Mouse (Mus musculus) heart, embryonic 11.5 days (tissue): ENCODE measurements around the gene Aldh1a2. TPM values are rescaled to one million over a fixed set of nuclear protein-coding genes. Genes with fewer than 3 reads are reported as not detected.

Experiments
- ATAC-seq: fragments of 200-750 bp; cut with Nextera tagmentation; replicated peaks from 2 replicates; pipeline ENCODE4 v1.8.0; 2017; ENCODE audit warnings: moderate library complexity; ENCODE audit not compliant: insufficient number of reproducible peaks, low FRiP score, low TSS enrichment
- H3K27ac ChIP-seq: fragments of 300-500 bp; sonication (generic); 2 replicates; pipeline ENCODE4 v1.5.1; 2014; ENCODE audit warnings: mild to moderate bottlenecking, low read depth, low read length
- H3K27me3 ChIP-seq: fragments of 300-500 bp; sonication (generic); 2 replicates; pipeline ENCODE4 v1.6.1; 2014; ENCODE audit warnings: mild to moderate bottlenecking, low read length, mixed read lengths; ENCODE audit not compliant: control insufficient read depth, insufficient read depth
- H3K36me3 ChIP-seq: fragments of 300-500 bp; sonication (generic); 2 replicates; pipeline ENCODE4 v1.6.1; 2014; ENCODE audit warnings: mild to moderate bottlenecking, low read length, moderate library complexity, mixed read lengths; ENCODE audit not compliant: control insufficient read depth, insufficient read depth
- H3K4me1 ChIP-seq: fragments of 300-500 bp; sonication (generic); 2 replicates; pipeline ENCODE4 v1.6.1; 2014; ENCODE audit warnings: low read length; ENCODE audit not compliant: control insufficient read depth, insufficient read depth
- H3K4me2 ChIP-seq: fragments of 300-500 bp; sonication (generic); 2 replicates; pipeline ENCODE4 v1.6.1; 2014; ENCODE audit warnings: mild to moderate bottlenecking, moderate library complexity
- H3K4me3 ChIP-seq: fragments of 300-500 bp; sonication (generic); 2 replicates; pipeline ENCODE4 v1.5.1; 2014; ENCODE audit warnings: low read depth, low read length
- H3K9ac ChIP-seq: fragments of 300-500 bp; sonication (generic); 2 replicates; pipeline ENCODE4 v1.6.1; 2014; ENCODE audit warnings: mild to moderate bottlenecking, low read depth, low read length, moderate library complexity
- H3K9me3 ChIP-seq: fragments of 300-500 bp; sonication (generic); replicated peaks from 2 replicates; pipeline ENCODE4 v1.6.1; 2016; ENCODE audit warnings: low read length; ENCODE audit not compliant: control insufficient read depth
- WGBS: fragments of 180-500 bp; shearing (Covaris S2); extraction: QIAGEN DNeasy Blood & Tissue Kit; methylation state at CpG from one replicate; pipeline ENCODE4 v1.1.7; 2014; ENCODE audit not compliant: insufficient replicate concordance; 5-methylcytosine and 5-hydroxymethylcytosine counted together
- polyA plus RNA-seq: library from polyadenylated mRNA; unstranded; fragments of >200 nt; fragmentation: Nextera tagmentation; extraction: Ambion mirVana; gene quantifications from 2 replicates; pipeline ENCODE4 v1.2.1, GENCODE M21; 2014

Gene Aldh1a2
- polyA plus RNA-seq, 1 experiment from 2014 or later: 48.8 TPM

DNA sequence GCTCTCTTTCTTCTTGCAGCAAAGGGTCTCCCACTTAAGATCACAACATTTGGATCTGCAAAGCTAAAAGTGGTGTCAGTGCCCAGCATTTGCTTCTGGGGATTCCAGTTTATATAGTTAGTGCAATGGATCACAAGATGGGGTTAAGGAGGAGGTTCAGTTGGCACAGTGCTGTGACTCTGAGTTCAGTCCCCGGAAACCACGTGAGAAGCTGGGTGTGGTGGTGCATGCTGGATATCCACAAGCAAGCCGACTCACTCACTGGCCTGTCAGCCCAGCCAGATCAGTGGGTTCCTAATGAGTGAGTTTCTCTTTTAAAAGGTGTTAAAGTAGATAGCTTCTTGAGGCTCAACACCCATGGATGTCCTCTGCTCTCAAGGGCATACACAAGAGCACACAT, 6.3 kb upstream of the Aldh1a2 start:
- no peaks in the 10 kb centered on the region for H3K4me1 ChIP-seq
- H3K27ac ChIP-seq: no peak overlapping the region
- no peak overlapping the region for H3K9ac ChIP-seq
- ATAC-seq: no peak
- H3K36me3 ChIP-seq: no peaks in the 10 kb centered on the region
- no peak overlapping the region for H3K4me2 ChIP-seq
- no peak overlapping the region for H3K4me3 ChIP-seq
- peaks cover 2% of the 10 kb centered on the region for H3K27me3 ChIP-seq
- 61% methylated on average over 3 of the region's 3 CpGs for WGBS
- H3K9me3 ChIP-seq: no peaks in the 10 kb centered on the region

DNA sequence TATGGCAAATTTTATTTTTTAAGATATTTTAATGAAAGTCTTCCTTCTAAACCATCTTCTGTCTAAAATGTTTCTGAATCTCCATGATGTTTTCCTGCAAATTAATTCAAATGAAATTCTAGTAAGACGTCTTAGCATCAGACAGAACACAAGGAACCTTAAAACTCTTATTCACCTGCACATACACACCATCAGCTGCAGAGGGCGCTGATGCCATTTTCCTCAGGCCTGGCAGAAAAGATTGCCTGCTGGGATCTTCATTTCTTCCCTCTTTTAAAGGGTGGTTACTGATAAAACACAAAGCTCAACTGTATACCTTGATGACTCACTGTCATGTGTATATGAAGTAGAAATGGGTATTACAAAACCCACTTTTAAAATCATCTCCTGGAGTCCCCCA, 4.7 kb upstream of the Aldh1a2 start:
- Histone ChIP-seq H3K4me2 (no peak overlapping the region), H3K9me3 (no peaks in the 10 kb centered on the region), H3K4me1 (peaks cover 4% of the 10 kb centered on the region; the same call in 1 of the 2 replicates), H3K27ac (no peak overlapping the region), H3K36me3 (no peaks in the 10 kb centered on the region), H3K27me3 (peaks cover 18% of the 10 kb centered on the region), H3K9ac (no peak overlapping the region), H3K4me3 (no peak overlapping the region)
- 15% methylated on average over 2 of the region's 2 CpGs for WGBS
- ATAC-seq: no peak

DNA sequence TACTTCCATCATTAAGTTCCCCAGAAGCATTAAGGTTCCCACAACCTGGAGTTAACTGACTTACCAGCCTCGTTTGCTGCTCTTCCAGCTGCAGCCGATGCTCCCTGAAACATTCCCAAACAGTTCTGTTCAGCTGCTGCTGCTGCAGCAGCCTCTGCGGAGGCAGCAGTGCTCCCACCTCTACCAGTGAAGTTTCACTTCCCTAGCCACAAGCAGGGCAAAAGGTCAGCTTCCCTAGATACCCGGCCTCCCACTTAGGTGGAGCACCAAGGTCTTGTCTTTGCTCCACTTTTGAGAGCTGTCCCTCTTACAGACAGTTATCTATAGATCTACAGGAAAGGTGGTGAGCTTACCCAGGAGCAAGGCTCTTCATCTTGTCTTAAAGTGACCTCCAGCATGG, 2.0 kb upstream of the Aldh1a2 start:
- 24% methylated on average over 4 of the region's 4 CpGs for WGBS
- H3K27ac ChIP-seq: no peak overlapping the region
- no peak for ATAC-seq
- no peak overlapping the region for H3K4me3 ChIP-seq
- no peaks in the 10 kb centered on the region for H3K36me3 ChIP-seq
- H3K4me1 ChIP-seq: peaks cover 9% of the 10 kb centered on the region; the same call in 1 of the 2 replicates
- H3K9me3 ChIP-seq: no peaks in the 10 kb centered on the region
- no peak overlapping the region for H3K9ac ChIP-seq
- peaks cover 34% of the 10 kb centered on the region for H3K27me3 ChIP-seq
- no peak overlapping the region for H3K4me2 ChIP-seq

DNA sequence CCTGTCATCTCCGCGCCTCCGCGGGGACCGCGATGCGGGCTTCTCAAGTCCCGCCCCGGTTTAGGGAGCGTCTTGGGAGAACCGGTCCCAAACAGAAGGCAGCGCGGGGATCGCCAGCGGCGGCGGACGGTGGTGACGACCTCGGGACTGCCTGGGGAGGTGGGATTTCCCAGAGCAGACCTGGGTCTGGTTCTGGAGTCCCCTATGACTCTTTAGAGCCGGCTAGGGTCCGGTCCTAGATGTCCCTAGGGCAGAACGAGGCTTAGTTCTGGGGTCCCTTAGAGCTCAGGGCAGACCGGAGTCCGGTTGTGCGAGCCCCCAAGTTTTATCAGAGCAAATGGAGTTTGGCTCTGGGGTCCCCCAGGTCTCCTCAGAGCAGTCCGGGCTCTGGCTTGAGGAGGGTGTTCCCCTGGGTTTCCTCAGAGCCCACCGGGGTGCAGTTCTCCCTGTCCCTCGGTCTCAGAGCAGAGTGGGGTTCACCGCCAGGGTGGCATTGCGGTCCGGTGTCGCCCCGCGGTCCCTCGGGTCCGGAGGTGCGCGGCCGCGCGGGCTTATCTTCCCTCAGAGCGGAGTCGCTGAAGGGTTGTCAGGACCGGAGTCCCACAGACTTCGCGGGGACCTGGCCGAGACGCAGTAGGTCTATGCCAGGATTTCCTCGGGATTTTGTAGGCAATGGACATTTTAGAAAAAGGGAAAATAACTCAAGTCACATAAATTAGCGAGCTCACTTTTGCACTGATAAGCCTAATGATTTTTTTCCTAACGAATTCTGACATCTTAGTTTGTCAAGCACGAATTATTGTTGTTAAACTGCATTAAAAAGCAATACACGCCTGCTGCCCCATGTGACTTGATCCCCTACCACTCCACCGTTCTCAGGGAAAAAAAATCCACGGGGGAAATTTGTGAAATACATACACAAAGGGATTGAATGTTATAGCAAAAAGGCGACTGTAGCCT, 727 bp downstream of the Aldh1a2 start:
- H3K4me3 ChIP-seq: peak overlapping the region; percentile 52
- peaks cover 41% of the 10 kb centered on the region for H3K27me3 ChIP-seq
- under 1% methylated on average over 57 of the region's 57 CpGs for WGBS
- ATAC-seq: 0 out of 2 replicates have a peak, but pooled peaks have one; percentile 31
- no peaks in the 10 kb centered on the region for H3K9me3 ChIP-seq
- no peak overlapping the region for H3K27ac ChIP-seq
- H3K4me2 ChIP-seq: peak overlapping the region; percentile 80
- H3K36me3 ChIP-seq: no peaks in the 10 kb centered on the region
- H3K4me1 ChIP-seq: peaks cover 9% of the 10 kb centered on the region; the same call in 1 of the 2 replicates
- H3K9ac ChIP-seq: peak overlapping the region; percentile 50; the same call in 1 of the 2 replicates

DNA sequence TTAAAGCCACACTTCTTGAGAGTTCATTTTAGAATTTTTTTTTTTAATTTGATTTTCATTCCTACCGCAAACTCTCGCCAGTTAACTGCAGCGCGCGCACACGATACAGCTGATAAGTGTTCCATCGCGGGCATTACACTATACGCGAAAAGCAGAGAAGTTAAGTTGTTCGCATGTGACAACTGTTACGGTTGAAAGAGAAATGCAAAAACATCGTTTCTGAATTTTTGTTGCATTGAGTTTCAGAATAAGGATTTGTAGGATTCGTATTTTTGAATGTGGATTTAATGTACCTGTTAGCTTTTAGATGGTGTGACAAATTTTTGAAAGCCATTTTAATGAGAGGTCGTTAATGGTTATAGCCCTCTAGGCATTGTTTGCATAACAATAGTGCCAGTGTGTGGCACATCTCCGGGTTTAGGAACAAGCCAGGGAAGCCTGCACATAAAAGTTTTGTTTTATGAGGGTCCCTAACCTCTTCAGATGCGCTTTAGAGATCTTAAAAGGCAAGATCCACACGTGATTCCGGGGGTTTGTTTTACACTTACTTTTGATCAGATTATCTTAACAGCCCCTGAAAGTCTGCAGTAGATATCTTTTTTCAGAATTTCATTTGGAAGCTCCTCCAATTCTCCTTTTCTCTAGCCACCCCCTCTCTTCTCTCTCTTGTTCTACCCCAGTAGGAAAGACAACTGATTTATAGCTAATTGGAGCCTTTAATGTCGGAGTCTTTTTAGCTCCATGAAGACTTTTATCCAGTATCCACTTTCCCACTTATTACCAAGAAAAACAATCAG, 1.6 kb downstream of the Aldh1a2 start:
- no peak overlapping the region for H3K27ac ChIP-seq
- H3K4me3 ChIP-seq: peak overlapping the region; percentile 52
- peaks cover 9% of the 10 kb centered on the region; the same call in 1 of the 2 replicates for H3K4me1 ChIP-seq
- no peaks in the 10 kb centered on the region for H3K36me3 ChIP-seq
- peak overlapping the region; percentile 80 for H3K4me2 ChIP-seq
- H3K9ac ChIP-seq: no peak overlapping the region
- H3K9me3 ChIP-seq: no peaks in the 10 kb centered on the region
- peaks cover 41% of the 10 kb centered on the region for H3K27me3 ChIP-seq
- ATAC-seq: no peak
- WGBS: 3% methylated on average over 20 of the region's 20 CpGs

DNA sequence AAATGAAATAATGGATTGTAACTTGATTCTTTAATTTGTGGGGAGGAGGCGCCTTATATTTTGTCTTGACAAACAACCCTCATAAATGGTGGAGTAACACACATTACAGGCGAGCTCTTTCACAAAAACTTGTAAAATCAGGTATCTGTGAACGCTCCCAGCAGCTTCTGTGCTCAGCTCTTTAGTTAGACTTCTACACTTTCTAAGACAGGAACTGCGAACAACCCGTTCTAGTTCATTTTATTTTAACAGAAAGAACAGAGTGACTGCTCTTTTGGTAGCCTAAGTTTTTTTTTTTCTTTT, 2.2 kb downstream of the Aldh1a2 start:
- 23% methylated on average over 5 of the region's 5 CpGs for WGBS
- no peak overlapping the region for H3K27ac ChIP-seq
- peaks cover 9% of the 10 kb centered on the region; the same call in 1 of the 2 replicates for H3K4me1 ChIP-seq
- no peak overlapping the region for H3K4me3 ChIP-seq
- H3K9me3 ChIP-seq: no peaks in the 10 kb centered on the region
- peaks cover 41% of the 10 kb centered on the region for H3K27me3 ChIP-seq
- no peaks in the 10 kb centered on the region for H3K36me3 ChIP-seq
- ATAC-seq: no peak
- H3K9ac ChIP-seq: no peak overlapping the region
- H3K4me2 ChIP-seq: no peak overlapping the region

DNA sequence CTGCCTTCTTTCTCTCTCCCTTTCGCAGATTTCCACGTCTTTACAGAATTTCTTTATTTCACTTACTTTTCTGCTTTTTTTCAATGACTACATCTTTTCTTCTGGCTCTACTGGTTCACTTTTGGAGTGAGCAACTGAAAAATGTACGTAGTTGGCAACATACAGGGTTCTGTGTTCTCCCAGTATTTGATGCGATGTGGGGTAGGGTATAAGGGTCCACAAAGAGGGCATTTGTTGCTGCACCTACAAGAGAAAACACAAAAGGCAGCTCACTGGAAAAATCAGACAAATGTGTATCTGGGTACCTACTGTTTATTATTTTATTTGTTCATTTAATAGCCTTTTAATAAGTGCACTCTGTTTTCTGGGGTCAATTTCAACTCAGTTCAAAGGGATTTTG, 3.6 kb downstream of the Aldh1a2 start:
- WGBS: 66% methylated on average over 4 of the region's 4 CpGs
- Histone ChIP-seq H3K27me3 (peaks cover 41% of the 10 kb centered on the region), H3K27ac (no peak overlapping the region), H3K4me1 (peaks cover 9% of the 10 kb centered on the region; the same call in 1 of the 2 replicates), H3K9me3 (no peaks in the 10 kb centered on the region), H3K36me3 (no peaks in the 10 kb centered on the region), H3K4me3 (no peak overlapping the region), H3K4me2 (no peak overlapping the region), H3K9ac (no peak overlapping the region)
- ATAC-seq: no peak

DNA sequence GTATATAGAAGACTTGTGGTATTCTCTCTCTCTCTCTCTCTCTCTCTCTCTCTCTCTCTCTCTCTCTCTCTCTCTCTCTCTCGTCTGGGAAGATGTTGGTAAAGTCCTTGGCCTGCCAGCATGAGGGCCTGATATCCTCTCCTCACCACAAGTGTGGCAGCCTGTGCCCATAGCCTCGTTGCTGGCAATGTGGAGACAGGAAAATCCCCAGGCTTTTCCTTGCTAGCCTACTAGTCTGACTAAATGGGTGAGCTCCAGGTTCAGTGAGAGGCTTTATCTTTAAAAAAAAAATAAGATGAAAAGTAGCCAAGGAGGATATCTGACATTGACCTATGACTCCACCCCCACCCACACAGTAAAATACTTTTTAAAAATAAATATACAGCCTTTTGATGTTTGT, 4.8 kb downstream of the Aldh1a2 start:
- Histone ChIP-seq H3K9me3 (no peaks in the 10 kb centered on the region), H3K4me2 (no peak overlapping the region), H3K4me3 (no peak overlapping the region), H3K27ac (no peak overlapping the region), H3K4me1 (peaks cover 9% of the 10 kb centered on the region; the same call in 1 of the 2 replicates), H3K36me3 (no peaks in the 10 kb centered on the region), H3K9ac (no peak overlapping the region), H3K27me3 (peaks cover 28% of the 10 kb centered on the region)
- WGBS: 48% methylated on average over 2 of the region's 2 CpGs
- ATAC-seq: no peak
